Mouse (Mus musculus) spleen, embryonic (tissue): ENCODE results near the gene Ctnnal1.
"Not testable (repeated sequence)": the region's sequence is repeated elsewhere in the genome, so short reads cannot be mapped to it uniquely, and the experiment has no call there.

Experiments used
- CTCF ChIA-PET: fragments of 350-600 bp; sonication (Branson Sonifier 250); formaldehyde crosslinking; loops from one replicate; lab custom pipeline; 2022; lab: Charles Lee

Ctnnal1 gene

GRCm38 (mm10) chr4:56865003-56865511, at the start of gene Ctnnal1:
Gene Ctnnal1 (minus strand): TSS chr4:56865188.
- CTCF ChIA-PET = no interaction called here

- CTCF ChIA-PET = no interaction called here
These were observed 49.8 kb upstream of the Ctnnal1 start for GRCm38 (mm10) chr4:56914761-56915160.

- CTCF ChIA-PET = no interaction called here
These were observed 49.4 kb upstream of the Ctnnal1 start for GRCm38 (mm10) chr4:56914338-56914737.

- CTCF ChIA-PET = interaction anchor here (0.8 kb wide), 1 partner anchor 32 kb away, joined by 3 read pairs; no protein-coding TSS in a partner anchor
These were observed 47.5 kb upstream of the Ctnnal1 start for GRCm38 (mm10) chr4:56912382-56913001.

GRCm38 (mm10) chr4:56909568-56909967, 44.6 kb upstream of the Ctnnal1 start:
- CTCF ChIA-PET = interaction anchor here (1.1 kb wide), 1 partner anchor 39 kb away, joined by 3 read pairs; no protein-coding TSS in a partner anchor

DNA sequence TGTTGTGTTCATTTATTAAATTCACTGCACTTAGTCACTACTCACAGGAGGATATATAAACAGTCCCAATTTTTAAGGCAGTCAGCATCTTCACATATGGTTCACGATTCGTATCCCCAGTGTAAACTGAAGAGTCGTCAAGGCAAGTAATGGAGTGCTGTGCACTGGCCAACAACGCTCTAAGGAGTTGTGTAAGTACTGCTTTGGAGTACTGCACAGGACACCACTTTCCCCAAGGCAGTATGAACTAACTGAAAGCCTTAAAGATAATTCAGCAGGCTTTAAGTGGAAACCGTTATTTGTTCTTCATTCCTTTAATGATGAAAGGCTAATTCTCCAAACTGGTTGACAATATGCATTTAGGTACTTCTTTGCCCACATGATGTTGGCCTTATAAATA, 42.7 kb upstream of the Ctnnal1 start:
- CTCF ChIA-PET = interaction anchor here (0.6 kb wide), 1 partner anchor 61 kb away, joined by 8 read pairs; no protein-coding TSS in a partner anchor

DNA sequence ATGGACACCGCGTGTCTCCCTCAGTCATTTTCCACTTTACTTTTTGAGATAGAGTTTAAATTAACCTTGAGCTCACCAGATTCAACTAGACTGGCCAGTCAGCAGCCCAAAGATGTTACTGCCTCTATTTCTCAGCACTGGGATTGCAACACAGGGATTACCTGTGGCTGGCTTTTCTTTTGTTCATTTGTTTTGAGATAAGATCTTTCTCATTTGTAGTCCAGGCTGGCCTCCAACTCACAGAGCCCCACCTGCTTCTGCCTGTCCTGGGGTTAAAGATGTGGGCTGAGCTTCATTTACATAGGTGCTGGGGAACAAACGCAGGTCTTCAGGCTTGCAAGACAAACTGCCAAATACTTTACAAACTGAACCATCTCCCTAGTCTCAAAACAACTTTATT, 41.9 kb upstream of the Ctnnal1 start:
- CTCF ChIA-PET = interaction anchor here (0.6 kb wide), 1 partner anchor 61 kb away, joined by 8 read pairs; no protein-coding TSS in a partner anchor

DNA sequence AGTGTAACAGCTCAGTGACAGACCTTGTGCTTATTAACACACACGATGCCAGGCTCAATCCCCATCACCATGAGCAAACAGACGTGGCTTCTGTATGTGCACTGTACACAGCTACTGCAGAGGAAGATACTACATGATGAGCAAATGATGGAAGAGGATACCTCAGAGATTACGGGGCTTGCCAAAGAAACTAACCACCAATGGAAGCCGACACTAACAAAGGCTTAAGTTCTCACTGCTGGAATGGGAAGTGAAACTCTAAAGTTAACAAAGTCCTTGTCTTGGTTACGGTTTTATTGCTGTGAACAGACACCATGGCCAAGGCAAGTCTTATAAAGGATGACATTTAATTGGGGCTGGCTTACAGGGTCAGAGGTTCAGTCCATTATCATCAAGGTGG, 40.5 kb upstream of the Ctnnal1 start:
- CTCF ChIA-PET = interaction anchor here (0.9 kb wide), 1 partner anchor 10 kb away, joined by 3 read pairs; no protein-coding TSS in a partner anchor

GRCm38 (mm10) chr4:56901671-56902070, 36.7 kb upstream of the Ctnnal1 start:
- CTCF ChIA-PET = no interaction called here

- CTCF ChIA-PET = no interaction called here
These were observed 34.2 kb upstream of the Ctnnal1 start for GRCm38 (mm10) chr4:56899216-56899615.

- CTCF ChIA-PET = no interaction called here
These were observed 32.5 kb upstream of the Ctnnal1 start for GRCm38 (mm10) chr4:56897511-56897910.

DNA sequence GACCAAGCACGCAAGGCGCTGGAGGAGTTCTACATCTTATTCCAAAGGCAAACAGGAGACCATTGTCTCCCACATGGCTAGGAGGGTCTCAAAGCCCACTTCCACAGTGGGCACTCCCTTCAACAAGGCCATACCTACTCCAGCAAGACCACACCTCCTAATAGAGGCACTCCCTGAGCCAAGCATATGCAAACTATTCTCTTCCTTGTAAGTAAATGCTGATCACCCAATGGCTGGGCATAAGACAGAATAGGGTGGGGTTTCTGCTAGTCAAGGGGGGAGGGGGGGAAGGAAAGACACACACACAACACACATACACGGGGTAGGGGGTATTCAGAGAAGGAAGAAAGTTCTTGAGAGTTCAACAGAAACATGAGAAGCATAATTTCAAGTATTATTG, 29.2 kb upstream of the Ctnnal1 start:
- CTCF ChIA-PET = no interaction called here

DNA sequence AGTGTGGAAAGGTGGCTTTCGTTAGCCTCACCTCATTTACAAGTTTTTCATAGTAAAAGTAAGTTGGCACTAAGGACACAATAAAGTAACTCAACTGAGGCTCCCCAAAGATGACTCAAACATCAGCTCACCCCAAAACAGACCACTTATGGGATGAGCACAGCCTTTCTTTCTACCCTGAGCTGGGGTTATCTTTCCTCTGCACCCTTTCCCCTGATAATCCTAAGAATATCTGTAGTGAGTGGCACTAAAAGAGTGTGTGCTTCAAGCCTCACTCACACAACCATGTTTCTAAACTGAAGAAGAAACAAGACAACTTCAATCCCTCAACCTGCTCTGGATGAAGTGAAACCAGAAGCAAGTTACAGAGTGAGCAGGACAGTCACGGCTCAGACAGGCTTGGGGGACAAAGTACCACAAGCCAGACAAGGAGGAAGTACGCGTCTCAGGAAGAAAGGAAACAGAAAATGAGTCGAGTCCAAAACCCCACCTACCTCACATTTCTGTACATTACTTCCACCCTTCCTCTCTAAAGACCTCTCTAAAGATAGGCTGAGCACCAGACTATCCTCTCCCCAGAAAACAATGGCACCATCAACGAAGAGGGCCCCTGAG, 27.6 kb upstream of the Ctnnal1 start:
- CTCF ChIA-PET = interaction anchor here (0.8 kb wide), 1 partner anchor 214 kb away, joined by 3 read pairs; no protein-coding TSS in a partner anchor

GRCm38 (mm10) chr4:56888483-56888882, 23.5 kb upstream of the Ctnnal1 start:
- CTCF ChIA-PET = interaction anchor here (0.6 kb wide), 1 partner anchor 73 kb away, joined by 3 read pairs; no protein-coding TSS in a partner anchor

- CTCF ChIA-PET = no interaction called here
These were observed 21.4 kb upstream of the Ctnnal1 start for GRCm38 (mm10) chr4:56886286-56886979.

GRCm38 (mm10) chr4:56880036-56880703, 15.2 kb upstream of the Ctnnal1 start:
- CTCF ChIA-PET = no interaction called here

DNA sequence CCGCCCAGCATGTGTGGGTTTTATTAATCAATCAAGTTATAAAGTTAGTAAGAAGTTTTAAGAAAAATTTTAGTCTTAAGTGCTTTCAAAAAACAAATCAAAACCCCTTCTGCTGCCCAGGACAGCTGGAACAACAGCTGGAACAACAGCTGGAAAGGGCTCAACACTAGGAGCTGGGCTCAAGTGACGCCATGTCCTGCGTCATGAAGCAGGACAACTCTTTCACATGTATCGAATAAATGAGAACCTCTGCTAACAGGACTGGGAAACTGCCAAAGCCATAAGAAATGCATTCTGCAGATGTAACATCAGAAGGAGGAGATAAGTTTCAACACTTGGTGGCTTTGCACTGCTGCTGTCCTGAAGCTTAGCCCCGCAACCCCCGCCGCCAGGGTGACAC, 14.0 kb upstream of the Ctnnal1 start:
- CTCF ChIA-PET = no interaction called here

GRCm38 (mm10) chr4:56870541-56870940, 5.6 kb upstream of the Ctnnal1 start:
- CTCF ChIA-PET = not testable (repeated sequence)

- CTCF ChIA-PET = no interaction called here
These were observed 2.8 kb upstream of the Ctnnal1 start for GRCm38 (mm10) chr4:56867761-56868160.

GRCm38 (mm10) chr4:56865971-56866370, 983 bp upstream of the Ctnnal1 start:
- CTCF ChIA-PET = no interaction called here

DNA sequence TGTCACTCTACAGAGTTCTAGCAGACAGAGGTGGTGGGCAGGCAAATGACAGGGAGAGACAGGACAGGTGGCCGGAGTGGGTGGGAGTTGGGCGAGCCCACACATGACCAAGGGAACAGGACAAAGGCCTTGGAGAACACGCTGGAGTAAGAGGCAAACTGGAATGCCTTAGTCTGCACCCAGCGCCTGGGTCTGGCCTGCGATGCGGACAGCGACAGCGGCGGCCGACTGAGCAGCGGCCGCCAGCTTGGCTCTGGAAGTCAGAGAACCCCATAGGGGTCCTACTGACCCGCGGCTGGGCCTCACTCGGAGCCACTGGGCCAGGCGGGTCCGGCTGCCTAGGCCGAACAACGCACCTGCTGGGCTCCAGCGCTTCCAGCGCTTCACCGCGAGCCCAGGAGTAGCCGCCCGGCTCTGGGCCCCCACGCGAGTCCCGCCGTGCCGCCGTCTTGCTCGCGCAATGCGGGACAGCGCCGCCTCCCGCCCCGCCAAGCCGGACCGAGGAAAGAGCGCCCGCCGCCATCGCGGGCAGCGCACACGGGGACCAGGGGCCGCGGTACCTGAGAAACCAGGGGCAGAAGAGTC, 479 bp downstream of the Ctnnal1 start:
- CTCF ChIA-PET = no interaction called here
